Mouse (Mus musculus): ENCODE results near the gene Gorasp1.

Gene Gorasp1

DNA sequence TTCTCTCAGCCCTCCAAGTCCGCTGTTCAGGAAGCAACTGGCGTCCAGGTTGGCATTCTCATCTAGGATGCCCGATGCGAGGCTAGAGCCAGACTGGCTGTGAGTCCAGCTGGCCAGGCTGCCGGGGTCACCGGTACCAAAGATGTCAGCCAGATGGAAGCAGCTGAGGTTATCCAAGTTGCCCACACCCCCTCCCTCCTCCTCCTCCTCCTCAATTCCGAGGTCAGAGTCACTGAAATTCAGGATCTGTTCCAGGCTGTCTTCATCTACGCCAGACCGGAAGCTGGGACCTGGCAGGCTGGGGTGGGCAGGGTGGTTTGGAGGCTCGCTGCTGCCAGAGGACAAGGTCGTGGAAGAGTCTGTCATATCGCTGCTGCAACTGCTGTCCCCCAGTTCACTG lies 35.2 kb upstream of the Gorasp1 start:
- DNase-seq (ENCODE audit: low spot score): no peak

DNA sequence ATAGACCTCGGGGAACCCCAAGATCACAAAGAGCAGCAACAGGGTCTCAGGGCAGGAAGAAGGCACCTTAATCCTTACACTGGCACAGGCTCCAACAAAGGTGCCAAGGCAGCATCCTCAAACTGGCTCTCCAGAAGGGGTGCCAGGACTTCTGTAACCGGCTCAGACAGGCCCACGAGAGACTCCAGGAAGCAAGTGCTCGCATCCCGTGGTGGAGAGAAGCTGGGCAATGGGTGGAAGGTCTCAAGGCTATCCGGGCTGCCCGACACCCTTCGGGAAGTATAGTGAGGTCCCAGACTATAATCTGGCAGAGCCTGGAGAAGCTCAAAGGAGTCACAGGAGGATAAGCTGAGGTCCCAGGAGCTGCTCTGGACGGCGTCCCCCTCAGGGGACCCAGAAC lies 34.8 kb upstream of the Gorasp1 start:
- DNase-seq (ENCODE audit: low spot score): no peak

DNA sequence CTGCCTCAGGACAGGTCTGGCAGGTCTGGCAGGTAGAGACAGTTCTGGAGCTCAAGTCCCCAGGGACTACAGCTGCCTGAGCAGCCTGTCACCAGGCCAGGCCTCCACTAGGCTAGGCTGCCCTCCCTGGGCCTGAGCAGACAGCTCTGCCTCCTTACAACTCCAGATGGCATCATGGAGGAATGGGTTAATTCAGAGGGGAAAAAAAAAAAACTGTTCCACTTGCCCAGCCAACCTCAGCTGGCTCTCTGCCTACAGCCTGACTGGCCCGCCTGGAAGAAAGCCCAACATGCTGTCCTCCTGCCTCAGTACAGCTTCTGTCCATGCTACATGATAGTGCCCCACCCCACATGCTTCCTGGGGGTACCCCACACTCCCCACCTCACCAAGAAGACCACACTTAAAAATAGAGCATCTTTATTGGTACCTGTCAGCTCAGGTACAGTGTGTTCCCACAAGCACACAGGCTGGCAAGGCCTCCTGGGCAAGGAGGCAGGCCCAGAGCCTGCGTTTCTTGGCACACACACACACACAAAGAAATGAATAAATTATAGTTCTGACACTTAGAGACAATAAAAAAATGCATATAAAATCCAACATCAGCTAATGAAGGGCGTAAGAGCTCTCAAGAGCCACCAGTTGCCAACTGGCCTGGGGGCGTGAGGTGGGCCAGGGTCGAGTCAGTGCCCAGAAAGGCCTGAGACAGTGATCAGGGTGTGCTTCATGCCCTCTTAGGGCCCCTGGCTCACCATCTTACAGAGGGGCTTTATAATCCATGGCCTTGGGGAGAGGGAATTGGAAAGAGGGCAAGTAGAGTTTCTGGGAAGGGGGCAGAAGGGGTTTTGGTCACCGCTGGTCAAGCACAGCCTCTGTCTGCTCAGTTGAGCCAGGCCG lies 33.6 kb upstream of the Gorasp1 start:
- no peak for DNase-seq (ENCODE audit: low spot score)

DNA sequence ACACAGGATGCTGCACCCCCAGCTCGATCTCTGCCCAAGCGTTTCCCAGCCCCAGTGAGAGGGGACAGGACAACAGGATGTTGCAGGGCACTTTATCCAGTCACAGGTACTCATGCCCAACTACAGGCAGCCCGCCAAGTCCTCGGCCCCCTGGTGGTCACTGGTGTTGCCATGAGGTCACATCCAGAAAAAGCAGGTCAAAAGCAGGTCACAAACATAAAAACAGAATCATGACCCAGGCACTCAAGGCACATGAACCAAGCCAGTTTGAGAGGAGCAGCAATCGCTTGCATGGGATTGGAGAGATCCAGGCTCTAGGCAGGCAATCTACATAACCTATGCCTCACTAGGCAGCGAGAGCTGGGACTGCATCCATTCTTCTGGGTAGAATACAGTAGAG lies 32.9 kb upstream of the Gorasp1 start:
- peak; percentile 45 for DNase-seq (ENCODE audit: low spot score)

DNA sequence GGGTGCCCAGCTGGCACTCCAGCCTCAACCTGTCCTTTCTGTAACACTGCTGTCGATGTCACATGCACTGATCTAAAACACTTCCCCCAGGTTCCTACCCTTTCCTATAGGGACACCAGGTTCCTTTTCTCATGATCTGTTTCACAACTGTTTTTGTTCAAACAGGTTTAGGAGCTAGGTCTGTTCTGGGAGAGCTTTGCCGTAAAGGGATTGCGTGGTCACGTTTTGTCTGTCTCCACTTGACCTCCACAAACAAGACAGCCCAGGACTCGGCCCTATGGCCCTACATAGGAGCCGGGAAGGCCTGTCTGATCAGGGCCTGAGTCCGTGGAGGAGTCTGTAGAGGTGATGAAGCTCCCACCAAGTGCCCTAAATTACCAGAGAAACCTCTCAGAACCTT lies 32.4 kb upstream of the Gorasp1 start:
- no peak for DNase-seq (ENCODE audit: low spot score)

DNA sequence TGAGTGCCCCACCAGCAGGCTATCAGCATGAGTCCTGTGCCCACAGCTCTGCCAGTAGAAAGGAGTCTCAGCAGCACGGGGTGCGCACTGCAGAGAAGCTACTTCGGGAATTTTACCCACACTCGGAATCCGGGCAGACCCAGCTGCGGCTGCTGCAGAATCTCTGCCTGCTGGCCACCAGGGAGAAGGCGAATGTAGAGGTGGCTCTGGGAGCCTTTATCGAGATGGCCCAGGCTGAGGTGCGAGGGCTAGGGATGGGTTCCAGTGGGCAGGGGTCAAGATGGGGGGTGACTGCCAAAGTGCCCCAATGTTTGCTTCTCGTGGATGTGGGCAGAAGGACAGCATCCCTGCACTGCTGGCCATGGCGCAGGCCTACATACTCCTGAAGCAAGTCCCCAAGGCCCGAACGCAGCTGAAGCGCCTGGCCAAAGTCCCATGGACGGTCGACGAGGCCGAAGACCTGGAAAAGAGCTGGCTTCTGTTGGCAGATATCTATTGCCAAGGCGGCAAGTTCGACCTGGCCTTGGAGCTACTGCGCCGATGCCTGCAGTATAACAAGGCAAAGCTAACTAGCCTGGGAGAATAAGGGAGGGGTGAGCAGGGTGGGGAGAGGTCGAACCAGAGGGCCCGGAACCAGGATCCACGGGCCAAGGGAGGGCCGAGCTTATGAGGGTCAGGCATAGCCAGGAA lies 29.0 kb upstream of the Gorasp1 start:
- DNase-seq (ENCODE audit: low spot score): no peak

DNA sequence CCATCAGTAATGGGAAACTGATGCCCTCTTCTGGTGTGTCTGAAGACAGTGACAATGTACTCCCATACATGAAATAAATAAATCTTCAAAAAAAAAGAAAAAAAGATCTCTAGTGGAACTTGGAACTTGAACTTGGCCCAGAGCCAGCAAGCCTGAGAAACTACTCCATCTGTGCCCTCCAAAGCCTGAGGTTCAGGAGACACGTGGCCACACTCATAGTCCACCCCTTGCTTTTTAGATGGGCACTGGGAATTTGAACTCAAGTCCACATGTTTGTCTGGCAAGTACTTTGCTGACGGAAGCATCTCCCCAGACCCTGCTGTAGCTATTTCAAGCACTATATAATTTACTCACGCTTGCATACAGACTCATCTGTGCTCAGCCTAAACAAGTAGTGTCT lies 27.8 kb upstream of the Gorasp1 start:
- DNase-seq (ENCODE audit: low spot score): no peak

DNA sequence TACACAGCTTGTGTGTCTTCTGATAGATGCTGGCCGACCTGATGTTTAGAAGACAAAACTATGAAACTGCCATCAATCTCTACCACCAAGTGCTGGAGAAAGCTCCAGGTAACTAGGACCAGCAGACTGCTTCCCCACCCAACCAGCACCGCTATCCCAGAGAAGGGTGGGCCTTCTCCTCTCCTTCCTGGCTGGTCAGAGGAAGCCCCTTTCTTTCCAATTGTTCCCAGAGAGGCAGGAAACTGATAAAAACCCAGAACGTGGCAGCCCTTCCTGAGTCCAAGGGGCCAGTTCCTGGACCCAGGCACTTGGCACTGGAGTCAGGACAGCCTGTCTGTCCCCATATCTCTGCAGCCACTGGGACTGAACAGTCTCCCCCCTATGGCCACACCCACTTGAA lies 26.8 kb upstream of the Gorasp1 start:
- DNase-seq (ENCODE audit: low spot score): no peak

DNA sequence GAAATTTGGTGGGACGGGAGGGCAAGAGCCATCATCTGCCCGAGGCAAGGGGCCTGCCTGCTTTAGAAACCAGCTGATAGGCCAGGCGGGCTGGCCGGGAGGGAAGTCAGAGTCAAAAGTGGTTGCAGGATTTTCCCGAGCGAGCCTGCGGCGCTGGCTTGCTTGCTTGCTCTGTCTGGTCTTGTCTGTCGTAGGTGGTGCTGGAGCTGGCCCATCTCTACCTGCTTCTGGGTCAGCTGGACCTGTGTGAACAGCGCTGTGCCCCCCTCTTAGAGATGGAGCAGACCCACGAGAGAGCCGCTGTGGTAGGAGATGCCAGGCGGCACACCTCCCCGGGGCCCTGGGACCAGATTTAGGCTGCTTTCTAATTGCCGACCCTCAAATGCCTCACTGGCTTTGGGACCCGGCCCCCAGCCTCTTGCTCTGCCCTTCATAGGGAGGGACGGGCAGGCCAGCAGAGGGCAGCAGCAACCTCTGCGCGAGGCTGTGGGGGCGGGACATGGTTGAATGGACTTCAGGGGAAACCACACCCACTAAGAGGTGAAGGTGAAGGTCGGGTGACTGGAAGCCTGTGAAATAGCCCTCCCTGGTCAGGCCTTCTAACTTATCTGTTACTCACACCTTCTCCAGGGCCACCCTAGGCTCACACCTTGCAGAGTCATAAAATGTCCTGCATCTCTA lies 25.8 kb upstream of the Gorasp1 start:
- peak; percentile 85 for DNase-seq (ENCODE audit: low spot score)

DNA sequence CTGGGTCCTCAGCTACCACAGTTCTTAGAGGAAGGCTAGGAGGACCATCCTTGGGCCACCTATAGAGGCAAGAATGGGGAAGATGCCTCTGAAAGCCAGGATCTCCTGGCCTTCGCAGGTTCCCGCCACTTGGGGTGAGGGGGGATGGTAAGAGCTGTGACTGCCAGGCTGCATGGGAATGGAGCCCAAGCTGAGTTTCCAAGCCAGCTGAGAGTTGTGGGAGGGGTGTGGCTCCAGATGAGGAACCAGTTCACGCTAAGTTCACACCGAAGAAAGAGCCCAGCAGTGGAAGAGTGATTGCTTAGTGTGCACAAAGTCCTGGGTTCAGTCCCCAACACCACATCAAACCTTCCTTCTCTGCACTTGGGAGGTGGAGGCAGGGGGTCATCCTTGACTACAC lies 24.9 kb upstream of the Gorasp1 start:
- no peak for DNase-seq (ENCODE audit: low spot score)

DNA sequence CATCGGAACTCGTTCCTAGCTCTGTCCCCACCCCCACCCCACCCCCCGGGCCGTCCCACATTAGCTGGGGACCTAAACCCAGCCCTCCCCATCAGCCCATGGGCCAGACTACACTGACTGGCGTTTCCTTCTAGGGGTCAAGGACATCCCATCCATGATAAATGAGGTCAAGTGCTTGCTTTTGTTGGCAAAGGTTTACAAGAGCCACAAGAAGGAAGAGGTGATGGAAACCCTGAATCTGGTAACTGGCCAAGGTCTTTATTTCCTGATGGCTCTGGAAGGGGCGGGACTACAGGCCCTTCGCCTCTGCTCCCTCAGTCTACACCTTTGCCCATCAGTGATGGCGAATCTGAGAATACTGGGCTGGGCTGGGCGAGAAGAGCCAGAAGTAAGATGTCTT lies 21.5 kb upstream of the Gorasp1 start:
- no peak for DNase-seq (ENCODE audit: low spot score)

DNA sequence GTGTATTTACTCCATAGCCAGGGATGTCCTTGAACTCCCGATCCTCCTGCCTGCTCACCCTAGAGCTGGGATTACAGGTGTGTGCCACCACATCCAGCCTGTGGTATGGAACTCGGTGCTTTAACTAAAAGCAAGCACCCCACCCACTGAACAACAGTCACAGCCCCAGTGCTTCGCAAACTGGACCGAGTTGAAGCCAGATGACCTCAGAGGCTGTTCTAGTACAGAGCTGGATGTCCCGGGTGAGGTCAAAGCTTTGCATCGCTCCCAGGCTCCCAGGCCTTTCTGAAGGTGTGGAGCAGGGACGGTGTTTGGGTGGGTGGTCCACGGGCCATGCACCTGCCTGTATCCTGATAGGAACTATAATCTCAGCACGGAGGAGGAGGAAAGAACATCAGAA lies 14.0 kb upstream of the Gorasp1 start:
- no peak for DNase-seq (ENCODE audit: low spot score)

DNA sequence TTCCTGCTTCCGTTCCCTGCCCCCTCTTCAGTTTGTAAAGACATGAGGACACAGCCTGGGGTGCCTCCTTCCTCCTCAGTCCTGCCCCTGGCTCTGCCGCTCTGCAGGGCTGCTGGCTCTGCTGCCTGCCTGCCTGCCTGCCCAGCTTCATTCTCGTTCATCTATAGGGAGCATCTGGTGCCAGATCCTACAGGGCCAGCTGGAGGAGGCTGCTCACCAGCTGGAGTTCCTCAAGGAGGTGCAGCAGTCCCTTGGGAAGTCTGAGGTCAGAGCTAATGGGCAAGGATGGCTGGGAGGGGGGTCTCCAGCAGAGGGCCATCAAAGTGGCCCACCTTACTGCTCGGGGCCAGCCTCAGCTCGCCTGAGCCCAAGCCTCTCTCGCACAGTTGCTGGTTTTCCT lies 13.1 kb upstream of the Gorasp1 start:
- DNase-seq (ENCODE audit: low spot score): no peak

DNA sequence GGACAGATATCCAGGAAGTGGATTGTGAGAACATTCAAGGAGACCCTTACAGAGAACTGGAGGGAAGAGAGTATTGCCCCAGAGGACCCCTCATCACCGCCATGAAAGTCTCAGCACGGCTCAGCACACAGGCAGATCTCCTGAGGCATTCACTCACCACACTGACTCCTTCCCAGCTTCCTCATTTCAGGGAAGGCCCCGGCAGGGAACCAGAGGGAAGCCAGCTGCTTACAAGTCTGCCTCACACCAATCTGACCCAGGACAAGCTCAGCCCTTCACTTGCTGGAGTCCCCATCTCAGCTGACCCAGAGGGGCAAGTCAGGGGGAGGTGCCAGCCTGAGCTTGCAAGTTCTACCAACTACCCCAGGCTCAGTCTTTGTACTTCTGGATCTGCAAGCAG lies 11.4 kb upstream of the Gorasp1 start:
- DNase-seq (ENCODE audit: low spot score): no peak

DNA sequence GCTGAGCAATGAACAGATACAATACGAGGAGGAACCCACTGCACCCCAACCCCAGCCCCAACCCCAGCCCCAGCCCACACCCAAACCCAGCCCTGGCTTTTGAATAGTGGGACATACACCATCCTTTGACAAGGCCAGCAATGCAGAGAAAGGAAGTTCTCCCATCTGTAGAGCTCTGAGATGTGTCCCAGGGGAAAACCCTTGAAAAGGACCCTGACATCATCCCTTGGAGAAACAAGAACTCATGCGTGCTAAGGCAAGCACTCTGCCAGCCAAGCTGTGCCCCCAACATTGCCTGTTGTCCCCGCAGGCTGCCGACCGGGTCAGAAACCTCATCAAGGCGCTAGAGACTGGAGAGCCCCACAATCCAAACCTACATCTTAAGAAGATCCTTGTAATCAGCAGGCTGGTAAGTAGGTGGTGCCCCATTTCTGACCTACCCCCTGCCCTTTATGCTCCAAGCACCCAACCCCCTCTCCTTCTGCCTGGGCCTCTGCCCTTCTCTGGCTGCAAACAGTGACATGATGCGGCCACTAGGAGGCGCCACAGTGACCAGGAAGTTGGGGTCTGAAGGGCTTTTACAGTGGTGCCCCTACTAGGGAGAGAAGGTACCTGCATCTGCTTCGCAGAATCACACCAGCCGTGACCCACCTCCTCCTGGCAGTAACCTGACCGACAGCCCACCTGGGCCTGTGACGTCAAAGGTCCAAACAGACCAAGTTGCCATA lies 8.0 kb upstream of the Gorasp1 start:
- no peak for DNase-seq (ENCODE audit: low spot score)

DNA sequence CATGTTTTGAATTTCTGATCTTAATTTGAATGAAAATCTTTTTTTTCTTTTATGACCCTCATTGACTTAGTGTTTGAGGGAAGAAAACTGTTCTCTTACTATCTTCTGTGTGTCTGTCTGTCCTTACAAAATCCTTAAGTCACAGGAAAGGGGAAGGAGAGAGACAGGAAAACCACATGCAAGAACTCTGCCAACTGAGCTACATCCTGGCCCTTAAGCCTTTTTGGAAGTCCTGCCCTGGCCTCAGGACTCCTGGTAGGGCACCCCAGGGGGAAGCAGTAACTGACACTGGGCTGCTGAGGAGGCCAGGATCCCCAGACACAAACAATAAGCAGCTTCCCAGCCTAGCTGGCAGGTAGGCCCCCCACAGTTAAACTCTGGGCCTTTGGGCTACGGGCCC lies 6.0 kb upstream of the Gorasp1 start:
- DNase-seq (ENCODE audit: low spot score): no peak

DNA sequence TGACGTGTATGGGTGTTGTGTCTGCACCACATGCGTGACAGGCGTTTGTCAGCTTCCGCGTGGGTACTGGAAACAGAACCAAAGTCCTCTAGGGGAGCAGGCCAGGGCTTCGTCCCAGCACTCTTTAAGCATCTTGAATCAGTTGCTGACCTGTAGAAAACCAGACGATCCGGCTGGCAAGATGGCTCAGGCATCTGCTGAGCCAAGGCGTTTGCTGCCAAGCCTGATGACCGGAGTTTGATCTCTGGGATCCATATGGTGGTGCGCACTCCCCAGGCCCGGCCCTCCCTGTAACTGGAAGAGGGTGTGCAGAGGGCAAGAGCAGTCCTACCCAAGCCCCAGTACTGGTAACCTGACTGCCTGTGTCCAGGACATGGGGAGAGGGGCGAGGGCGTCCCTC lies 4.5 kb upstream of the Gorasp1 start:
- DNase-seq (ENCODE audit: low spot score): no peak

DNA sequence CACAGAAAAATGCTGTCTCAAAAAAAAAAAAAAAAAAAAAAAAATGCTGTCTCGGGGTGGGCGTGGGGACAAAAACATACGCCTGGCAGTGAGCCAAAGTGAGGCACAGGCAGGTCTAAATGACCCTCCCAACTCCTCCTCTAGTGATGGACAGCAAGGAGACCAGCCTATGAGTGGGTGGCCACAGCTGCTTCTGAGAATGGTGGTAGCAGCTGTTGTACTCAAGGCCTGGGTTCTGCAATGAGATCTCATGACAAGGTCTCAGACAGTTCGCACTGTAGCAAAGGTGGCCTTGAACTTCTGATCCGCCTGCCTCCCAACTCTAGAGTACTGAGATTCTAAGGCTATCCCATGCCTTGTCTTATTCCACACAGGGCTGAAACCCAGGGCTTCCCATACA lies 4.0 kb upstream of the Gorasp1 start:
- no peak for DNase-seq (ENCODE audit: low spot score)

DNA sequence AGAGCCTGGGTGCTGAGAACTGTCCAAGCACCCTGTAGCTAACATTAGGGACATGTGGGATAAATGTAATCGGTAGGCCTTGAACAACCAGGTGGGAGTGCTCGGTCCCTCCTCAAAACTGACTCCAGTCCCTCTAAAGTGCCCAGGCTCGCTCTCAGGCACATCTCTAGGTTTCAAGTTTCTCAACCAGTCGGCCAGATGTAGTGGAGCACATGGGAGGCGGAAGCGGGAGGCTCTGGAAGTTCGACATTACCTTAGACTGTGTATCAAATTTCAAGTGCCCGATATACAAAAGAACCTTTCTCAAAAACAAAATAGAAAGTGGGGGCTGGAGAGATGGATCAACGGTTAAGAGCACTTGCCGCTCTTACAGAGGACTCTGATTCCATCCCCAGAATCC lies 2.3 kb upstream of the Gorasp1 start:
- no peak for DNase-seq (ENCODE audit: low spot score)

DNA sequence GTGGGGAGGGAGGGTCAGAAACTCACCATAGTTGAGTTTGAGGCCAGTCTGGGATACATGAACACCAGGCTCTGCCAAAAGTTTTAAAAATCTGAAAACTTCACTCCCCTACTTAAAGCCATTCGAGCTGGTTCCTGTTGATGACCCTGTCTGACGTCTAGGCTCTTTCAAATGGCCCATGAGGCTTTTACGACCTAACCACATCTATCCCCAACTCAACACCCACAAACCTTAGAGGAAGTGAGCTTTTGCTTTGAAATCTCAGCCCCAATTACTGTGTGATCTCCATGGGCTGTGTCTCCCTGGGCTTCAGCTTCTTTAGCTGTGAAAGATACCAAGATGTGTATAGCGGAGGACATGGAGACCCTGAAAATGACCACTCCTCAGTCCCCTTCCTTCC lies 1.1 kb upstream of the Gorasp1 start:
- no peak for DNase-seq (ENCODE audit: low spot score)

DNA sequence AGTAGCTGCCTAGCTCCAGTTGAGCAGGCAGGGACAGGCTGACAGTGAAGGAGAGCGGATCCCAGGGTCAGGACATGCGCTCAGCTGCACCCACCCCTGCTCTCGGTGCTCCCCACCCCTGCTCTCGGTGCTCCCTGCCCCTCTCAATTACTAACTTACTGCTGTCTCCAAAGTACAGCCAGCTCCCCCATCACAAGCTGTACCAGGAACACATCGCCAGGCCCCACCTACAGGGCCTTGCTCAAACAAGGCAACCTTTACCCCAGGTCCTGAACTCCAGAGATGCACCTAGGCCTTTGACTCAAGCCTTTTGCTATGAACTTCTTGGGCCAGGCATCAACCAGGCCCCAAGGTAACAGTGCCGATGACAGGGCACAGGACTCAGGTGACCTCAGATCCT lies 3.7 kb downstream of the Gorasp1 start:
- DNase-seq (ENCODE audit: low spot score): peak; percentile 26

DNA sequence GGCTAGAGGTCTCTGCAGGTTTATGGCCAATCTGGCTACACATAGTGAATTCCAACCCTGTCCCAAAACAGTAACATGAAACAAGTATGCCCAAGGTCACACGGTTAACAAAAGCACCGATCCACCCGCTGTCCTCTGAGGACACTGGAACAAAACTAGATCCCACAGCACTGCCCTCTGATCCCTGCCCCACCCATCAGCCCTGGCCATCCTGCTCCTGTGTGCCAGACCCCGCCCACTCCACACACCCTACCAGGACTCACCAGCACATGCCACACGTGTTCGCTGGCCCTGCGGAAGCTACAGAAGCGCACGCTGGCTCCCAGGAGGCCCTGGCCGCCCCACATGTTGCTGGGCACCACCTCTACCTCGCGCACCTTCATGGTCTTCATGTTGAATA lies 5.0 kb downstream of the Gorasp1 start:
- DNase-seq (ENCODE audit: low spot score): no peak

DNA sequence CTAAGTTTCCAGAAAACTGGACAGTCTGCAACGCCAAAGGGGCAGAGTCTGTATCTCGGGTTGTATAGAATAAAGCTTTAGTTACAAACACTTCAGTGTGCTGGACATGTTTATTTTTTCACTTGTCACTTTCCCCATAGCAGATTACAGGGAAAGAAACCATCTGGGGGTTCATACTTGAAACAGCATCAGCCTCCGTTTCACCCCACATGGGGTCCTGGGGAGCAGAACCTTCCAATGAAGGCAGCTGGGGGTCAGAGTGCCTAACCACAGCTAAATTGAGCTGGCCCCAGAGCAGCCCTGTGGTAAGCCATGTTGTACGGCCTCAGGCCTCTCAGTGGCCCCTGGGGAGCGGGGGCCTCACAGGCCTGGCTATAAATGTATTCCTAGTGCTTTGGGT lies 10.9 kb downstream of the Gorasp1 start:
- DNase-seq (ENCODE audit: low spot score): no peak
